Mouse (Mus musculus): ENCODE measurements around the gene Phrf1.
A peak's percentile ranks its signal among the peaks of the same experiment; 100 is the strongest.

Phrf1 gene

GRCm38 (mm10) chr7:141256159-141256558, 27.6 kb downstream of the Phrf1 start:
- no peak for DNase-seq (ENCODE audit: low spot score in 2 of 2)

DNA sequence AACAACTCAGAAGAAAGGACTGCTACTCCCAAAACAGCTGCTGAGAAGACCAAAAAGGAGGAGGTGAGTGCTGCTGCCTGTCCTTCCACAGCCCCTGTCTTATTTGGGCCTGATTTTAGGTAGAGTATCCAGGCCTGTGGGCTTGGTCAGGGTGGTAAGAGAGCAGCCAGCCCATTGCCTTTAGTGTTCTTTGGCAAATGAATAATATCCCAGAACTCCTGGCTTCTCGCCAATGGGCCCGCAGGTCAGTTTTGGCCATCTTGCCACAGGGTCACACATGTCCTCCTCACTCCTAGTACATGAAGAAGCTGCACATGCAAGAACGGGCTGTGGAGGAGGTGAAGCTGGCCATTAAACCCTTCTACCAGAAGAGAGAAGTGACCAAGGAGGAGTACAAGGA, 32.9 kb downstream of the Phrf1 start:
- no peak for DNase-seq (ENCODE audit: low spot score in 2 of 2)

- no peak for DNase-seq (ENCODE audit: low spot score in 2 of 2)
Measured at GRCm38 (mm10) chr7:141263640-141264039, 35.1 kb downstream of the Phrf1 start.

DNA sequence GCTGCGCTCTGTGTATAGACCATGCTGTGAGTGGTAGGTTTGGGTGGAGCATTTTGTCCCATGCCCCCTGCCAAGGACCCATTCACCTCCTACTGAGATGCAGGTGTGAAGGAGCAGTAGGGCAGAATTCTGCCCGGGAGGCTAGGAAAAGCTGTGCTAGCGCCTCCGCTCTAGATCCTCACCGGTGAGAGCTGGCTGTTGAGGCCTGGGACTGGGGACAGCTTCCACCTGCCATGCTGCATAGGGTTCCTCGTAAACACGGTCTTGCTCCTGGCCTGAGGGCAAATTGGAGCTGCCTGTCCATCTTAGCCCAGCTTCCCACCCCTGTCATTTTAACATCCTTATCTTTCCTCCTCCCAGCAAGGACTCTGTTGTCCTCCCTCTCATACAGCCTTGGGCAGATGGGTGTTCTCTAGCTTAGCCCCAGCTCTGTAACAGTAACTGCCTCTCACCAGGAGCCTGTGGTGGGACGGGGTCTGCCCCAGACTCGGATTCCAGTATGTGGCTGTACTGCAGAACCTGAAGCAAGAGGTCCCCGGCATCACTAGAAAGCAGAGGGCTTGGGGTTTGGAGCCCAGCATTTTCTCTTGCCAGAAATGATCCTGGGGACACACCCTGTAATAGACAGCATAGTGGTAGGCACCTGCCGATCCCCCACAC, 35.6 kb downstream of the Phrf1 start:
- no peak for DNase-seq (ENCODE audit: low spot score in 2 of 2)

DNA sequence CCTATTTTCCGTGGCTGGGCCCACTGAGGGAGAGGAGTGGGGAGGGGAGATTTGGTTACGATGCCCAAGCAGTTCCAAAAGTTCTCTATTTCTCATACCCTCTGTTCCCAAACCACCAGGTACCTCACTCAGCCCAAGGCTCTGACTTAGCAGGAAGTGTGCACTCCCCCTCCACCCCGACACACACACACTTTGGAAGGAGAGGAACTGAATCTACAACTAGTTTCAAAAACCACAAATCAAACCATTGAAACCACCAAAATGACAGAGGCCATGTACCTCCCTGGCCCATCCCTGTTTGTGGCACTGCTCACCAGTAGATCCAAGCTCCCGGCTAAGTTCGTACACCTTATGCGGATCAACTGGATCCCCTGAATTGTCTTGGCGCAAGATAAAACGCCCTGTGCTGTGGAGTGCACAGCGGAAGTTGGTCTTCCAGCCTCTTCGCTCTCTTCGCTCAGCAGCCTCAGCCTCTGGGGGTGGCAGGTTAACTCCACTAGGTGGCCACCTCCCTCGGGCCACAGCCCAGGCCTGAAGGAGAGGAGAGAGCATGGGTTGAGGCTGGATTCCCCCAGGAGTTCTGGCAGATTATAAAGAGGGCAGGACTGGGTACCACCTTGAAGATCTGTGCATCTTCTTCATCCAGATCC, 36.3 kb downstream of the Phrf1 start:
- DNase-seq (ENCODE audit: low spot score in 2 of 2), result peak in 1 of 2 experiments; percentile 24

DNA sequence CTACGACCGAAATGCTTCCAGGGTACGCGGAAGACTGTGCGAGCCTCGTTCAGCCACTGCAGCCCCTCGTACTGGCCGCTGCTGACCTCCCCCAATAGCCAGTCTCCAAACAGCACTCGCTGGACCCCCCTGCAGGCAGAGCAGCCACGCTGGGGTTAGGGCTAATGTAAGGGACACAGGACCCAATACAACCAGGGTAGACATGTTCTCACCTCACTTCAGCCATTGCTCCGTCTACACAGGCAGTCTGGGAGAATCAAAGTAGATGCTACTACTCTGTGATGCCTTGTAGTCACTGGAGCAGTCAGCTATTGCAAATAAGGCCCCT, 36.8 kb downstream of the Phrf1 start:
- no peak for DNase-seq (ENCODE audit: low spot score in 2 of 2)

GRCm38 (mm10) chr7:141265739-141266561, 37.4 kb downstream of the Phrf1 start, which contains the start of gene Irf7:
TSS of gene Irf7 (minus strand) at chr7:141266481.
- peak in 1 of 2 experiments; percentile 40 for DNase-seq (ENCODE audit: low spot score in 2 of 2)

GRCm38 (mm10) chr7:141268466-141269272, 40.1 kb downstream of the Phrf1 start:
- DNase-seq (ENCODE audit: low spot score in 2 of 2), result no peak

DNA sequence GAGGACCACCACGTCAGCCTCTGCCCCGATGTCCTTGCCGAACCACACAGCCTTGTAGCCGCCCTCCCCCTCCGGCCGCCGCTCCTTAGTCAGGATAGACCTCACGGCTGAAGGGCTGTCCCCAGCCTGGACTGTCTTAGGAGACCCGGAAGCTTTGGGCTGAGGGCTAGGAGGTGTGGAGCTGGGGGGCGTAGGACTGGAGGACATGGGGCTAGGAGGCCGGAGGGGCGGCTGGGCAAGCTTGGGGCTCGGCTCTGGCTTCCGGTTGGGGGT, 40.6 kb downstream of the Phrf1 start:
- DNase-seq (ENCODE audit: low spot score in 2 of 2), result no peak

DNA sequence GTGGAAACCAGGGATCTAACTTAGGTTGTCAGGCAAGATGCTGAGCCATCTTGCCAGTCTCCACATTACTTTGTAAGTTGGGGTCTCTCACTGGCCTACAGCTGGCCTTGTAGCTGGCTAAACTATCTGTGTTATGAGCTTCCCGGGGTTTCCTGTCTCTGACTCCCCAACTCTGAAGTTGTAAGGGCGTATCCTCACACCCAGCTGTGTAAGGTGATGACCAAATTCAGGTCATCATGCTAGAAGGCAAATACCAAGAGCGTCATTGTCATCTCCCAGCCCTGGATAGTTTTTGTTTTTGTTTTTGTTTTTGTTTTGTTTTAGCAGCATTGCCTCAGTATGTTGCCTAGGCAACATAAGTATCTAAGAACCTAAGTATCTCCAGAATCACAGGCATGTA, 42.0 kb downstream of the Phrf1 start:
- DNase-seq (ENCODE audit: low spot score in 2 of 2), result no peak

DNA sequence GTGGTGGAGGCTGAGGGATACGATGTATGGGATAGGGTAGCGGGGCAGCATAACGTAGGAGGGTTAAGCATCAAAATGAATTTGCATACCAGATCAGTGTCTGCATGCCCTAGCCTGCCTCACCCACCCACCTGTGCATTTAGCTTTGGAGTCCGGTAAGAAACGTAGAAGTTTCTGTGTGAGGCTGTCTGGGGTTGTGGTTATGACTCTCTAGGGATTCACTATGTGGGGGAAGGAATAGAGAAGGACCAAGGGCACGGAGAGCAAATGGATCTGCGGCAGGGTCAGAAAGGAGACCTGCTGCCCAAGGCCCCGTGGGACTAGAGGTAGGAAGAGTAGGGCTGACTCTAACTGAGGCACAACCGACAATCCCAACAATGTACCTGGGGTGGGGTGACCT, 46.8 kb downstream of the Phrf1 start:
- no peak for DNase-seq (ENCODE audit: low spot score in 2 of 2)

GRCm38 (mm10) chr7:141276546-141276945, 48.0 kb downstream of the Phrf1 start, which contains the start of gene Cdhr5:
TSS of gene Cdhr5 (minus strand) at chr7:141276786.
- no peak for DNase-seq (ENCODE audit: low spot score in 2 of 2)

DNA sequence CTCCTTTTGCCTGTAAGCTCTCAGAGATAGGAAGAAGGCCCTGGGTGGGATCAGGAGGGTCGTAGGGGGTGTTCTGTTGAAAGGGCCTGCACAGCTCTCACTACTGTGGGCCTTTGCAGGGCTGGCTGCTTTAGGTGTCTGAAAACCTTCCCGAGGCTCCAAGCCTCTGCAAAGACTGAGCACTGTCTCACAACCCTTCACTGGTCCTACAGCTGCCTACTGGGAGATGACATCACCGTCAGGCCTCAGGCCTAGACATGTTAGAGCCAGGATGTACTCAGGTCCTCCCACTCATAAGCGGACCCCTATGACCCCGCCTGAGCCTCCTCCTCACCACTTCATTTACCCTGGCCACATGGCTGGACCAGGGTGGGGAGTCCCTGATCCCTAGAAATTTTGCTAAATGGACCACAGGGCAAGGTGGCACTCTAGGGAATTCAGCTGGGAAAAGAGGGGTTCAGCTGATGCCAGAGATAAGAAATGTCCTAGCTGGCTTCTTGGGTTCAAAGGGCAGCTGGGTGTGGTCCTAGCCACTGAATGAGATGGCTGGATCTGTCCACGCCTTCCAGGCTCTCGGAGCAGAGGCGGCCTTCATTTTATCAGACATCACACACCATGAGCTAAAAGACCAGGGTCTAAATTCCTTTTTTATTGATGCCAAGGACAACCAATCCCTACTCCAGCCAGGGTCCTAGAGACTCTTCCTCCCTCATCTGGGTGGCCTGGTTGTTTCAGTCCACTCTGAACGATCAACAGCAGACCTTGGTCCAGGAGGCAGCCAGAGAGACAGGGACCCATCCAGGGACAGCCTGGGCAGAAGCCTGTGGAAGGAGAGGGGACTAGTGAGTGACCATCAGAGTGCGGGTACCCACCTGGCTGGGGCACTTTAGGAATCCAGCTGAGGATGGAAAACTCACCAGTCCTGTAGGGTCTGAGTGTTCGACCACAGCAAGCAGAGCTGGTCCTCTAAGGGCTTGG, 49.4 kb downstream of the Phrf1 start:
- no peak for DNase-seq (ENCODE audit: low spot score in 2 of 2)

- DNase-seq (ENCODE audit: low spot score in 2 of 2), result no peak
Measured at GRCm38 (mm10) chr7:141278766-141279590, 50.4 kb downstream of the Phrf1 start, which contains the start of gene Sct. TSS of gene Sct (minus strand) at chr7:141279133.

DNA sequence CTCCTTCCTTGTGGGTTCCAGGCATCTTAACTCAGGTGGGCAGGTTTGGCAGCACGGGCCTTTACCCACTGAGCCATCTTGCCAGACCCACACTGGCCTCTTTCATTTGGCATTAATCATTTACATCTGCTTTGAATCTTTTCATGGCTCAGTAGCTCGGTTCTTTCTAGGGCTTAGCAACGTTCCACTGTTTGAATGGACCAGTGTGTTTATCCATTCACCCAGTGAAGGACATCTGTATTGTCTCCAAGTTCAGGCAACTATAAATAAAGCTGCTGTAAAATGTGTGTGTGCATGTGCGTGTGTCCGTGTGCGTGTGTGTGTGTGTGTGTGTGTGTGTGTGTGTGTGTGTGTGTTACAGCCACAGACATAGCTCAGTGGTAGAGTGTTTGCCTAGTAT, 52.9 kb downstream of the Phrf1 start:
- no peak for DNase-seq (ENCODE audit: low spot score in 2 of 2)

DNA sequence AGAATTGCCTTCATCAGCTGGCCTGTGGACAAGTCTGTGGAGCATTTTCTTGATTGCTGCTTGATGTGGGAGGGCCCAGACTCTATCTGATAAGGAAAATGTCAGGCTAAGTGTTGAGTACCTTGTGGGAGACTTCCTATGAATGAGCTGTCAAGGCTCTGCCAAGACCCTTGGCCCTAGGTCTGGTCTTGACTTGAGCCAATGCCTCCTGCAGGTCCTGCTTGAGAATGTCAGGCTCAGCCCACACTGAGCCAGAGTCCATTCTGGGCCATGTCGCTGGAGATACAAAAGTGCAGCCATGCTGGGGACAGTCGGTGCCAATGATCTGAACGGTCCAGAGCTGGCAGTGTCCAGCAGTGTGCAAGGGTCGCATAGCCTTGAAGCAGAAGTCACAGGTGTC, 54.2 kb downstream of the Phrf1 start:
- no peak for DNase-seq (ENCODE audit: low spot score in 2 of 2)

DNA sequence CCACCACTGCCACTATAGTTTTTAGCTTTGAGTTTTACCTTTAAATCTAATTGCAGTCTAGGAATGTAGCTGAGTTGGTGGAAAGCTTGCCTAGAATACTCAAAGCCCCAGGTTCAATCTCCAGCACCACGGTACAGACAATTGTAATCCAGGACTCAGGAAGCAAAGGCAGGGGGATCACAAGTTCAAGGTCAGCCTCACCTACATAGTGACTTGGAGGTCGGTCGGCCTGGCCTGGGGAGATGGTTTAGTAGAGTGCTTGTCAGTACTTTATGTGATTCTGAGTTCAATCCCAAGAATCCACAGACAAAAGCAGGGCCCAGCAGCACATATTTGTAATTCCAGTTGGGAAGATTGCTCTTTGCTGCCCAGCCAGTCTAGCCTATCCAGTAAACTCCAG, 59.5 kb downstream of the Phrf1 start:
- DNase-seq (ENCODE audit: low spot score in 2 of 2), result no peak

GRCm38 (mm10) chr7:141291921-141292582, 63.5 kb downstream of the Phrf1 start, which contains the start of gene Drd4:
TSS of gene Drd4 (plus strand) at chr7:141292006.
- DNase-seq (ENCODE audit: low spot score in 2 of 2), result no peak

Data from urinary bladder, postnatal 4 days (tissue).